Mouse (Mus musculus) hindbrain, embryonic 15.5 days (tissue): Measurements from ENCODE around the gene Tmco4. TPM values are rescaled to one million over a fixed set of nuclear protein-coding genes. Genes with fewer than 3 reads are reported as not detected.
A peak's percentile ranks its signal among the peaks of the same experiment; 100 is the strongest.

Source experiments
- ATAC-seq: fragments of 200-750 bp; cut with Nextera tagmentation; 2 replicates; pipeline ENCODE4 v1.8.0; 2017; ENCODE audit warnings: low read depth, moderate number of reproducible peaks, moderate TSS enrichment; ENCODE audit not compliant: low FRiP score
- H3K27ac ChIP-seq: fragments of 300-500 bp; sonication (generic); replicated peaks from 2 replicates; pipeline ENCODE4 v1.5.1; 2015; ENCODE audit warnings: mild to moderate bottlenecking, inconsistent platforms
- H3K27me3 ChIP-seq: fragments of 300-500 bp; sonication (generic); 2 replicates; pipeline ENCODE4 v1.6.1; 2015; ENCODE audit warnings: control low read depth, inconsistent platforms
- H3K36me3 ChIP-seq: fragments of 300-500 bp; sonication (generic); 2 replicates; pipeline ENCODE4 v1.6.1; 2015; ENCODE audit warnings: control low read depth, inconsistent platforms
- H3K4me1 ChIP-seq: fragments of 300-500 bp; sonication (generic); replicated peaks from 2 replicates; pipeline ENCODE4 v1.6.1; 2015; ENCODE audit warnings: control low read depth, inconsistent platforms
- H3K4me2 ChIP-seq: fragments of 300-500 bp; sonication (generic); 2 replicates; pipeline ENCODE4 v1.6.1; 2015; ENCODE audit warnings: moderate library complexity, mild to moderate bottlenecking, inconsistent platforms
- H3K4me3 ChIP-seq: fragments of 300-500 bp; sonication (generic); 2 replicates; pipeline ENCODE4 v1.5.1; 2015; ENCODE audit warnings: mild to moderate bottlenecking, inconsistent platforms
- H3K9ac ChIP-seq: fragments of 300-500 bp; sonication (generic); 2 replicates; pipeline ENCODE4 v1.6.1; 2015; ENCODE audit warnings: inconsistent platforms
- H3K9me3 ChIP-seq: fragments of 300-500 bp; sonication (generic); 2 replicates; pipeline ENCODE4 v1.6.1; 2016; ENCODE audit warnings: control low read depth, inconsistent platforms
- WGBS: fragments of 180-500 bp; shearing (Covaris S2); methylation state at CpG from one replicate; pipeline ENCODE4 v1.1.7; 2015; 5-methylcytosine and 5-hydroxymethylcytosine counted together
- polyA plus RNA-seq: library from polyadenylated mRNA; unstranded; fragments of >200 nt; fragmentation: Nextera tagmentation; extraction: Ambion mirVana; gene quantifications from 2 replicates; pipeline ENCODE4 v1.2.1, GENCODE M21; 2015

Gene Tmco4
- polyA plus RNA-seq: 1.0 TPM in 2 replicates

DNA sequence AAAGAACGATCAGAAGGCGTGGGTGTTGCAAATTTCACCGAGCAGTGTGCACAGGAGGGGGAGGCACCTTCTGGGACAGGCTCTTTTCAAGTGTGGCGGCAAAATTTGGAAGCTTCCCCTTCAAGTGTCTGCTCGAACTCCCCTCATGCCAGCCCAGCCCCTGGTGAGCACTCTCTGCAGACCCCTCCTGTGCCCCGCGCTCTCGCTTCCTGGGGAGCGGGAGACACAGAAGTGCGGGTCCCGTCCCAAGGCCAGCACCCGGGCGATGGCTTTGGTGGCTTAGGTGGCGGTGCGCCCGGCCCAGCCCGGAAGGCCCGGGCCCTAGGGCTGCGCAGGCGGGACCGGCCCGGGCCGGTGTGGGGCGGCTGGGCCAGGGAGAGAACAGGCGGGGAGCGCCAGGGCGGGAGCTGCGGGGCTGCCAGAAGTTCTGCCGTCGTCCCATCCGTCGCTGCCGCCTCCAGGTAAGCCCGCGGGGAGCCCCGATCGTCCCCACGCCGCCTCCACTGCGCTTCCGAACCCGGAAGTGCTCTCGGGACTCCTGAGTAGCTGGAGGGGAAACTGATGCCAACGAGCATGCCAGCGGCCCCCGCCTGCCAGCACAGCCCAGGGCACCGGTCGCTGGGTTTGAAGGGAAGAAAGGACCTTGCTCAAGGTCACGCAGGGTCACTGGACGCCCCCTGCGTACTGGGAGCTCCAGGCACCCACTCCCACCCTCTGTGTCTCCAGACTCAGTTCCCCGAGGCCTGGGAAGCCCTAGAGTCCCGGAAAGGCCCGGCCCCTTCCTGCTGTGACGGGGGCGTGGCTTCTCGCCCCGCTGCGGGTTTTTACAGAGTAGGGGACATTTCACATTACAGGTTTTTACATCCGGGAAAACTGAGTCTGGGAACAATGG lies at the start of gene Tmco4:
Gene Tmco4, plus strand, starts transcription at position 62 of the 892 bp plus-strand sequence.
- H3K27ac ChIP-seq: no peak within 1 kb of the TSS
- H3K4me1 ChIP-seq: peaks cover 18% of the 10 kb centered on the region
- peak within 1 kb of the TSS; percentile 42 for H3K9ac ChIP-seq
- H3K27me3 ChIP-seq: 0 out of 2 replicates have a peak, but pooled peaks cover 8% of the 10 kb centered on the region
- H3K36me3 ChIP-seq: no peaks in the 10 kb centered on the region
- peak within 1 kb of the TSS; percentile 86 for H3K4me2 ChIP-seq
- peak within 1 kb of the TSS; percentile 43 for H3K4me3 ChIP-seq
- 2% methylated on average over 51 of the region's 60 CpGs for WGBS
- ATAC-seq: peak; percentile 54
- no peaks in the 10 kb centered on the region for H3K9me3 ChIP-seq

- WGBS: 50% methylated on average over 2 of the region's 2 CpGs
- Histone ChIP-seq H3K4me1 (peaks cover 11% of the 10 kb centered on the region; the same call in 1 of the 2 replicates), H3K27ac (no peak overlapping the region), H3K9ac (no peak overlapping the region), H3K36me3 (no peaks in the 10 kb centered on the region), H3K4me3 (no peak overlapping the region), H3K27me3 (no peaks in the 10 kb centered on the region), H3K9me3 (no peaks in the 10 kb centered on the region), H3K4me2 (no peak overlapping the region)
- no peak for ATAC-seq
Observed at GRCm38 (mm10) chr4:138925561-138925960, 47.1 kb upstream of the Tmco4 start.

DNA sequence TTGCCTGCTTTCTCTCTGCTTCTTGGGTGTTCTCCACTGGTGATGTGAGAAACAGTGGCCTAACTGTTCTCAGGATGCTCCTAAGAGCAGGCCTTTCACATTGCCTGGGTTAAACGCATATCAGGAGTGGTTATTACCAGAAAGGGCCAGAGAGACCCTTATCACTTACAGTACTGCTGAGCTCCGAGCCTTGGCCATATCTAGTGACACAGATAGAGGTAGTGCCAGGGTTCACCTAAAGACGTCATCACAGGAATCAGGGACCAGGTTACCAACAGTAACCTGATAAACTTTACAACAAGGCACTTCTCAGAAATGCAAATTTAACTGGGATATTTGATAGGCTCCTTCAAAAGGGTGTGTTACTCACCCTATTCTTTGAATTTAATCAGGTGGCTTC lies 38.8 kb upstream of the Tmco4 start:
- Histone ChIP-seq H3K9ac (no peak overlapping the region), H3K9me3 (no peaks in the 10 kb centered on the region), H3K27me3 (no peaks in the 10 kb centered on the region), H3K4me3 (no peak overlapping the region), H3K4me2 (no peak overlapping the region), H3K36me3 (no peaks in the 10 kb centered on the region), H3K4me1 (no peaks in the 10 kb centered on the region), H3K27ac (no peak overlapping the region)
- no peak for ATAC-seq
- 78% methylated on average over 3 of the region's 3 CpGs for WGBS

- H3K9ac ChIP-seq: no peak overlapping the region
- no peaks in the 10 kb centered on the region for H3K27me3 ChIP-seq
- H3K9me3 ChIP-seq: no peaks in the 10 kb centered on the region
- no peak overlapping the region for H3K4me2 ChIP-seq
- no peak overlapping the region for H3K4me3 ChIP-seq
- no peak for ATAC-seq
- 87% methylated on average over 11 of the region's 11 CpGs for WGBS
- H3K36me3 ChIP-seq: no peaks in the 10 kb centered on the region
- no peaks in the 10 kb centered on the region for H3K4me1 ChIP-seq
- H3K27ac ChIP-seq: no peak overlapping the region
Observed at GRCm38 (mm10) chr4:138934456-138935145, 38.1 kb upstream of the Tmco4 start.

- Histone ChIP-seq H3K9ac (no peak overlapping the region), H3K4me3 (no peak overlapping the region), H3K9me3 (no peaks in the 10 kb centered on the region), H3K27me3 (no peaks in the 10 kb centered on the region), H3K4me1 (no peaks in the 10 kb centered on the region), H3K27ac (no peak overlapping the region), H3K4me2 (no peak overlapping the region), H3K36me3 (no peaks in the 10 kb centered on the region)
- WGBS: 86% methylated on average over 10 of the region's 10 CpGs
- no peak for ATAC-seq
Observed at GRCm38 (mm10) chr4:138938495-138939269, 34.0 kb upstream of the Tmco4 start.

DNA sequence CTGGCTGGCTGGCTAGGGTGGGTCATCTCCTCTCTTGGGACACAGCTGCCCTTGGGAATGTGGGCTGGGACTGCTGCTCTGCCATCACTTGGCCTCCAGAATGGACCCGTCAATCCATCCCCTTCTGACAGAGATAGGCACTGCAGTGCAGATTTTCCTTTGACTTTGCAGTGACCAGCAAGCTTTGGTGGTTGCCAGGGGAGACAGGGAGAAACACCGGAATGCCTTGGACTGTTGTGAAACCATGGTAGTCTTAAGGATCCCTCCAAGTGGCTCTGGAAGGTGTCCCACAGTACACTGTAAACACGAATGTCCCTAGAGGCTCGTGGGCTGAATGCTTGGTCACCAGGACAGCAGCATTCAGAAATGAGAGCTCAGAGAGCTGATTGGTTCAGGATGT lies 33.2 kb upstream of the Tmco4 start:
- no peak for ATAC-seq

GRCm38 (mm10) chr4:138941401-138941800 lies 31.3 kb upstream of the Tmco4 start:
- Histone ChIP-seq H3K9me3 (no peaks in the 10 kb centered on the region), H3K9ac (no peak overlapping the region), H3K4me1 (no peaks in the 10 kb centered on the region), H3K4me2 (no peak overlapping the region), H3K4me3 (no peak overlapping the region), H3K27ac (no peak overlapping the region), H3K27me3 (no peaks in the 10 kb centered on the region), H3K36me3 (no peaks in the 10 kb centered on the region)
- no peak for ATAC-seq
- 42% methylated on average over 7 of the region's 7 CpGs for WGBS

More for the DNA sequence above, 33.2 kb upstream of the Tmco4 start:
- no peak overlapping the region for H3K4me3 ChIP-seq
- H3K9ac ChIP-seq: no peak overlapping the region
- no peaks in the 10 kb centered on the region for H3K27me3 ChIP-seq
- H3K4me1 ChIP-seq: no peaks in the 10 kb centered on the region
- no peak overlapping the region for H3K27ac ChIP-seq
- WGBS: 49% methylated on average over 4 of the region's 4 CpGs
- no peaks in the 10 kb centered on the region for H3K9me3 ChIP-seq
- no peak overlapping the region for H3K4me2 ChIP-seq
- no peaks in the 10 kb centered on the region for H3K36me3 ChIP-seq

DNA sequence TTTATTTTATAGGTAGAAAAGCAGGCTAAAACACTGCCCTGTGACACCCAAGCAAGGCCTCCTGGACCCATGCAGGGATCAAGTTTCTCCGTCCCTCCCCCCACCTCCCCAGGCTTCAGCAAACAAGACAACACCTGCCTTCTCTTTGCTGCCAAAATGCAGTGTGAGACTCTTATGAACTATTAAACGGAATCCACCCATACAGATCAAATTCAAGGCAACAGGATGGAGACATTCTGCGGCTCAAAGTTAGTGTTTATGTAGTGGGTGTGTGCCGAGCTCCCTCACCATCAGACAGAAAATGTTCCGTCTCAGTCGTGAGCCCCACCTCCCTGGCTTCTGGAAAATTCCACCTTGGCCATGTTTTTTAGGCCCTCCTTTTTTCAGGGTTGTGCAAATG lies 30.7 kb upstream of the Tmco4 start:
- WGBS: 69% methylated on average over 6 of the region's 6 CpGs
- no peaks in the 10 kb centered on the region for H3K9me3 ChIP-seq
- H3K27ac ChIP-seq: no peak overlapping the region
- H3K4me2 ChIP-seq: no peak overlapping the region
- ATAC-seq: no peak
- H3K4me1 ChIP-seq: no peaks in the 10 kb centered on the region
- no peaks in the 10 kb centered on the region for H3K27me3 ChIP-seq
- no peak overlapping the region for H3K4me3 ChIP-seq
- H3K36me3 ChIP-seq: no peaks in the 10 kb centered on the region
- H3K9ac ChIP-seq: no peak overlapping the region

GRCm38 (mm10) chr4:138943730-138944129 lies 29.0 kb upstream of the Tmco4 start:
- Histone ChIP-seq H3K4me2 (no peak overlapping the region), H3K4me3 (no peak overlapping the region), H3K27ac (no peak overlapping the region), H3K4me1 (no peaks in the 10 kb centered on the region), H3K9ac (no peak overlapping the region), H3K27me3 (no peaks in the 10 kb centered on the region), H3K36me3 (no peaks in the 10 kb centered on the region), H3K9me3 (no peaks in the 10 kb centered on the region)
- WGBS: 24% methylated on average over 15 of the region's 15 CpGs
- no peak for ATAC-seq

- WGBS: 90% methylated on average over 2 of the region's 2 CpGs
- Histone ChIP-seq H3K4me3 (no peak overlapping the region), H3K36me3 (no peaks in the 10 kb centered on the region), H3K9me3 (no peaks in the 10 kb centered on the region), H3K27me3 (no peaks in the 10 kb centered on the region), H3K4me2 (no peak overlapping the region), H3K27ac (no peak overlapping the region), H3K9ac (no peak overlapping the region), H3K4me1 (no peaks in the 10 kb centered on the region)
- no peak for ATAC-seq
Observed at GRCm38 (mm10) chr4:138948257-138948656, 24.4 kb upstream of the Tmco4 start.

DNA sequence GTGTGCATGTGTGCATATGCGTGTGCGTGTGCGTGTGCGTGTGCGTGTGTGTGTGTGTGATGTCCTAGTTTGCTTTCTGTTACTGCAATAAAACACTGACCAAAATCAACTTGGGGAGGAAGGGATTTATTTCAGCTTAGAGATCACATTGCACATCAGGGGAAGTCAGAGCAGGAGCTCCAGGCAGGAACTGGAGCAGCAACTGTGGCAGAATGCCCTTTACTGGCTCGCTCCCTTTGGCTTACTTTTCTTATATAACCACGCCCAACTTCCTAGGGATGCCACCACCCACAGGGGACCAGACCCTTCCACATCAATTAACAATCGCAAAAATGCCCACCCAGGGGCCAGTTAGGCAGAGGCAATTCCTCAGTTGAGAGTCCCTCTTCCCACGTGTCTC lies 14.1 kb upstream of the Tmco4 start:
- Histone ChIP-seq H3K4me3 (no peak overlapping the region), H3K9ac (no peak overlapping the region), H3K4me2 (no peak overlapping the region), H3K9me3 (no peaks in the 10 kb centered on the region), H3K4me1 (no peaks in the 10 kb centered on the region), H3K27ac (no peak overlapping the region), H3K27me3 (no peaks in the 10 kb centered on the region; the same call in 1 of the 2 replicates), H3K36me3 (no peaks in the 10 kb centered on the region)
- WGBS: 87% methylated on average over 9 of the region's 9 CpGs
- no peak for ATAC-seq

DNA sequence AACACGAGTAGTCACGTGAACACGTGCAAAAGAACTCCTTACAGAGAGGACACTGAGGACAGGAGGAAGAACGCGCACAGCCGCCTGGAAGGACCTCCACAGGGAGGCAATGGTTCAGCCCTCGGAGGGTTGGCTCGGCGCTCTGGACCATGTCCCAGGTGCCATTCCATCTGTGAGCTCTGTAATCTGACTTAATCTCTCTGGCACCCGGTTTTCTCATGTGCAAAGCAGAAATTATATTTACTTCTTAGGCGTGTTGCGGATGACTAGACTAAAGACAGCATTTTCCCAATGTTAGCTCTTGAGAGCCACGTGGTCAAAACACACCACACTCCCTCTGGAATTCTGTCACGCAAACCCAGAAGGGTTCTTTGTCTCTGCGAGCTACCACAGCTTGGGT lies 13.6 kb upstream of the Tmco4 start:
- H3K27me3 ChIP-seq: no peaks in the 10 kb centered on the region; the same call in 1 of the 2 replicates
- ATAC-seq: no peak
- H3K9me3 ChIP-seq: no peaks in the 10 kb centered on the region
- WGBS: 83% methylated on average over 15 of the region's 15 CpGs
- no peak overlapping the region for H3K4me3 ChIP-seq
- no peak overlapping the region for H3K27ac ChIP-seq
- H3K4me2 ChIP-seq: no peak overlapping the region
- H3K4me1 ChIP-seq: no peaks in the 10 kb centered on the region
- no peaks in the 10 kb centered on the region for H3K36me3 ChIP-seq
- H3K9ac ChIP-seq: no peak overlapping the region
